Mouse (Mus musculus): ENCODE results near the gene Tmem87a.

DNA sequence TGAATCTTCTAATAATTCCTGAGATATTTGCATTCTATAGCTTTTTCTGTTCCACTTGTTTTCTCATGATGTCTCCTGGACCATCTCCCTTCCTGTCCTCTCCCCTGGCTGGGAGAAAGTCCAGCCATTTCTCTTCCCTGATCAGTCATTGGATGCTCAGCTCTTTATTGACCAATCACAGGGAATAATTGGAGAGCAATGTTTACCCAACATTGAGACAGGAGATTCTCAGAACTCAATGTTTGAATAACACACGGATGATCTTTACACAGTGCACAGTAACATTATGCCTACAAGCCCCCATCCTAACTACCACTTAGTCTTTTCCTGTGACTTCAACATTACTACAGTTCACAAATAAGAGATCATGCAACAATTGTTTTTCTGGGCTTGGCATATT, 43.5 kb downstream of the Tmem87a start:
- TF ChIP-seq CTCF (IDR thresholded peaks at IDR 0.05; ENCODE audit: low read depth) (no peak), EP300 (IDR thresholded peaks at IDR 0.05; ENCODE audit: low read depth) (no peak)

Data from liver, embryonic 14.5 days (tissue).